13 mouse cellular contexts compared by ENCODE assay signal in genomic region chr3:81483363-81483762, GRCm38 (mm10).
DNase-seq lines count a peak whose midpoint lies in the region; ATAC-seq and TF ChIP-seq lines count a peak whose summit lies in the region.
"Had no signal": no experiment of that assay in that cellular context is flagged by ENCODE, and none has a peak within 500 bp of the region (broad histone marks: within the 10 kb centered on the region; RNA-seq: fewer than 3 reads in every experiment).

No protein-coding gene starts in this region.

- H3K4me2 ChIP-seq in embryonic facial prominence, embryonic 11.5 days (ENCODE audit: low read depth, low read length), result no peak overlapping the region
- no peak overlapping the region for H3K4me2 ChIP-seq in kidney, postnatal 0 days (ENCODE audit: low read length)
- H3K4me2 ChIP-seq: heart, embryonic 12.5 days; liver, embryonic 15.5 days had no signal

- no peaks in the 10 kb centered on the region for H3K27me3 ChIP-seq in embryonic facial prominence, embryonic 11.5 days (ENCODE audit: control insufficient read depth, insufficient read depth, low read length)
- no peaks in the 10 kb centered on the region for H3K27me3 ChIP-seq in embryonic facial prominence, embryonic 10.5 days (replicated peaks; ENCODE audit: low read depth, poor library complexity, severe bottlenecking)
- no peaks in the 10 kb centered on the region for H3K27me3 ChIP-seq in kidney, postnatal 0 days (ENCODE audit: insufficient read depth, low read length)
- H3K27me3 ChIP-seq: heart, embryonic 12.5 days; liver, embryonic 15.5 days had no signal

- H3K9me3 ChIP-seq in embryonic facial prominence, embryonic 11.5 days (replicated peaks; ENCODE audit: control insufficient read depth, low read length), result no peaks in the 10 kb centered on the region
- no peaks in the 10 kb centered on the region for H3K9me3 ChIP-seq in embryonic facial prominence, embryonic 10.5 days
- H3K9me3 ChIP-seq in kidney, postnatal 0 days (replicated peaks; ENCODE audit: low read length), result no peaks in the 10 kb centered on the region
- H3K9me3 ChIP-seq: heart, embryonic 12.5 days; liver, embryonic 15.5 days had no signal

- ATAC-seq in embryonic facial prominence, embryonic 11.5 days (replicated peaks; ENCODE audit: insufficient number of reproducible peaks, low FRiP score, low TSS enrichment, low read depth), result no peak
- ATAC-seq in kidney, postnatal 0 days (replicated peaks; ENCODE audit: low FRiP score, low read depth), result peak; percentile 65; the same call in 1 of the 2 replicates

- no peak overlapping the region for H3K9ac ChIP-seq in embryonic facial prominence, embryonic 11.5 days (replicated peaks; ENCODE audit: low read length)
- no peak overlapping the region for H3K9ac ChIP-seq in kidney, postnatal 0 days (ENCODE audit: low read depth, low read length)
- H3K9ac ChIP-seq: heart, embryonic 12.5 days; liver, embryonic 15.5 days had no signal

- H3K36me3 ChIP-seq in embryonic facial prominence, embryonic 11.5 days (replicated peaks; ENCODE audit: control insufficient read depth, insufficient read depth, low read depth, low read length), result no peaks in the 10 kb centered on the region
- no peaks in the 10 kb centered on the region for H3K36me3 ChIP-seq in embryonic facial prominence, embryonic 10.5 days (replicated peaks)
- H3K36me3 ChIP-seq in kidney, postnatal 0 days (ENCODE audit: insufficient read depth, low read length), result no peaks in the 10 kb centered on the region
- H3K36me3 ChIP-seq: heart, embryonic 12.5 days; liver, embryonic 15.5 days had no signal

- no peak overlapping the region for H3K4me3 ChIP-seq in embryonic facial prominence, embryonic 11.5 days (ENCODE audit: low read depth, low read length)
- H3K4me3 ChIP-seq in embryonic facial prominence, embryonic 10.5 days, result no peak overlapping the region
- no peak overlapping the region for H3K4me3 ChIP-seq in kidney, postnatal 0 days (replicated peaks; ENCODE audit: low read depth, low read length)
- H3K4me3 ChIP-seq: erythroblast, embryonic 14.5 days; heart, embryonic 12.5 days; liver, embryonic 15.5 days; myocyte had no signal

- H3K4me1 ChIP-seq in embryonic facial prominence, embryonic 11.5 days (ENCODE audit: control insufficient read depth, insufficient read depth, low read length), result no peaks in the 10 kb centered on the region
- peaks cover 6% of the 10 kb centered on the region; the same call in 1 of the 2 replicates for H3K4me1 ChIP-seq in embryonic facial prominence, embryonic 10.5 days
- no peaks in the 10 kb centered on the region for H3K4me1 ChIP-seq in kidney, postnatal 0 days (replicated peaks; ENCODE audit: insufficient read depth, low read length)
- H3K4me1 ChIP-seq: heart, embryonic 12.5 days; liver, embryonic 15.5 days had no signal

- WGBS in embryonic facial prominence, embryonic 11.5 days, result 60% methylated on average over 2 of the region's 2 CpGs
- 69% methylated on average over 2 of the region's 2 CpGs for WGBS in embryonic facial prominence, embryonic 10.5 days
- 45% methylated on average over 2 of the region's 2 CpGs for WGBS in kidney, postnatal 0 days

- DNase-seq in embryonic facial prominence, embryonic 11.5 days (ENCODE audit: low spot score), result peak; percentile 33
- DNase-seq in embryonic facial prominence, embryonic 10.5 days (ENCODE audit: low spot score), result no peak
- peak; percentile 32 for DNase-seq in left cerebral cortex, postnatal 4 days
- DNase-seq in left cerebral cortex, adult 8-10 months (ENCODE audit: low spot score in 2 of 2), result no peak
- DNase-seq in NIH3T3 (ENCODE audit: low read depth), result peak; percentile 55
- DNase-seq in kidney, postnatal 0 days (ENCODE audit: low spot score), result peak; percentile 61
- no peak for DNase-seq in ovary, postnatal 14 days (ENCODE audit: low spot score)
- no peak for DNase-seq in thymus, postnatal 10 days (ENCODE audit: low spot score in 2 of 2)
- DNase-seq: right cerebral cortex, postnatal 14 days had no signal

- no peak overlapping the region for H3K27ac ChIP-seq in embryonic facial prominence, embryonic 11.5 days (replicated peaks; ENCODE audit: low read depth, low read length)
- H3K27ac ChIP-seq in embryonic facial prominence, embryonic 10.5 days (replicated peaks), result no peak overlapping the region
- no peak overlapping the region for H3K27ac ChIP-seq in kidney, postnatal 0 days
- H3K27ac ChIP-seq: liver, embryonic 15.5 days had no signal

- peak; percentile 75 for TF ChIP-seq CTCF in kidney, postnatal 0 days (IDR thresholded peaks at IDR 0.05; ENCODE audit: low read depth)

- intact Hi-C loops in left cerebral cortex, postnatal 4 days (cut with DNase I), result no loop called here

Comparison
In these comparisons a context has a peak if more than half of its experiments do, and no peak if none do; other contexts are left out.
1. DNase-seq: peak in embryonic facial prominence, embryonic 11.5 days (single experiment), left cerebral cortex, postnatal 4 days (single experiment), NIH3T3 (single experiment) and kidney, postnatal 0 days (single experiment); none in embryonic facial prominence, embryonic 10.5 days (single experiment), left cerebral cortex, adult 8-10 months (0 of 2), ovary, postnatal 14 days (single experiment) and thymus, postnatal 10 days (0 of 2).